Mouse (Mus musculus): Measurements from ENCODE around the gene Igfbp1. TPM values are rescaled to one million over a fixed set of nuclear protein-coding genes. Genes with fewer than 3 reads are reported as not detected.

The Igfbp1 gene
- polyA plus RNA-seq, 1 experiment, result not detected

- H3K27ac ChIP-seq (ENCODE audit: insufficient read depth, low read depth, low read length), result no peak overlapping the region
- H3K4me3 ChIP-seq (ENCODE audit: insufficient read depth, low read length), result no peak overlapping the region
- no peak for TF ChIP-seq POLR2A (IDR thresholded peaks at IDR 0.05; ENCODE audit: borderline replicate concordance, low read depth, low read length)
- no peak for TF ChIP-seq CTCF (IDR thresholded peaks at IDR 0.05; ENCODE audit: low read depth, low read length)
- no peaks in the 10 kb centered on the region for H3K4me1 ChIP-seq (ENCODE audit: control insufficient read depth, insufficient read depth, low read length)
Observed at GRCm38 (mm10) chr11:7192710-7193109, 4.9 kb upstream of the Igfbp1 start.

GRCm38 (mm10) chr11:7193134-7193533 lies 4.4 kb upstream of the Igfbp1 start:
- Histone ChIP-seq H3K4me3 (ENCODE audit: insufficient read depth, low read length) (no peak overlapping the region), H3K4me1 (ENCODE audit: control insufficient read depth, insufficient read depth, low read length) (no peaks in the 10 kb centered on the region), H3K27ac (ENCODE audit: insufficient read depth, low read depth, low read length) (no peak overlapping the region)
- TF ChIP-seq POLR2A (IDR thresholded peaks at IDR 0.05; ENCODE audit: borderline replicate concordance, low read depth, low read length) (no peak), CTCF (IDR thresholded peaks at IDR 0.05; ENCODE audit: low read depth, low read length) (no peak)

GRCm38 (mm10) chr11:7194432-7195311 lies 2.9 kb upstream of the Igfbp1 start:
- H3K4me3 ChIP-seq (ENCODE audit: insufficient read depth, low read length), result no peak overlapping the region
- H3K4me1 ChIP-seq (ENCODE audit: control insufficient read depth, insufficient read depth, low read length), result no peaks in the 10 kb centered on the region
- no peak overlapping the region for H3K27ac ChIP-seq (ENCODE audit: insufficient read depth, low read depth, low read length)
- no peak for TF ChIP-seq CTCF (IDR thresholded peaks at IDR 0.05; ENCODE audit: low read depth, low read length)
- no peak for TF ChIP-seq POLR2A (IDR thresholded peaks at IDR 0.05; ENCODE audit: borderline replicate concordance, low read depth, low read length)

GRCm38 (mm10) chr11:7195312-7195685 lies 2.3 kb upstream of the Igfbp1 start:
- H3K4me1 ChIP-seq (ENCODE audit: control insufficient read depth, insufficient read depth, low read length), result no peaks in the 10 kb centered on the region
- TF ChIP-seq POLR2A (IDR thresholded peaks at IDR 0.05; ENCODE audit: borderline replicate concordance, low read depth, low read length) (no peak), CTCF (IDR thresholded peaks at IDR 0.05; ENCODE audit: low read depth, low read length) (no peak)
- H3K4me3 ChIP-seq (ENCODE audit: insufficient read depth, low read length), result no peak overlapping the region
- H3K27ac ChIP-seq (ENCODE audit: insufficient read depth, low read depth, low read length), result no peak overlapping the region

GRCm38 (mm10) chr11:7198006-7198405 lies 424 bp downstream of the Igfbp1 start:
- Histone ChIP-seq H3K4me1 (ENCODE audit: control insufficient read depth, insufficient read depth, low read length) (no peaks in the 10 kb centered on the region), H3K27ac (ENCODE audit: insufficient read depth, low read depth, low read length) (no peak overlapping the region), H3K4me3 (ENCODE audit: insufficient read depth, low read length) (no peak overlapping the region)
- no peak for TF ChIP-seq POLR2A (IDR thresholded peaks at IDR 0.05; ENCODE audit: borderline replicate concordance, low read depth, low read length)
- no peak for TF ChIP-seq CTCF (IDR thresholded peaks at IDR 0.05; ENCODE audit: low read depth, low read length)

- no peak overlapping the region for H3K4me3 ChIP-seq (ENCODE audit: insufficient read depth, low read length)
- no peak overlapping the region for H3K27ac ChIP-seq (ENCODE audit: insufficient read depth, low read depth, low read length)
- H3K4me1 ChIP-seq (ENCODE audit: control insufficient read depth, insufficient read depth, low read length), result no peaks in the 10 kb centered on the region
- TF ChIP-seq CTCF (IDR thresholded peaks at IDR 0.05; ENCODE audit: low read depth, low read length) (no peak), POLR2A (IDR thresholded peaks at IDR 0.05; ENCODE audit: borderline replicate concordance, low read depth, low read length) (no peak)
Observed at GRCm38 (mm10) chr11:7198481-7199256, 1.1 kb downstream of the Igfbp1 start.

GRCm38 (mm10) chr11:7199736-7200392 lies 2.3 kb downstream of the Igfbp1 start:
- no peaks in the 10 kb centered on the region for H3K4me1 ChIP-seq (ENCODE audit: control insufficient read depth, insufficient read depth, low read length)
- no peak for TF ChIP-seq CTCF (IDR thresholded peaks at IDR 0.05; ENCODE audit: low read depth, low read length)
- TF ChIP-seq POLR2A (IDR thresholded peaks at IDR 0.05; ENCODE audit: borderline replicate concordance, low read depth, low read length), result no peak
- H3K4me3 ChIP-seq (ENCODE audit: insufficient read depth, low read length), result no peak overlapping the region
- H3K27ac ChIP-seq (ENCODE audit: insufficient read depth, low read depth, low read length), result no peak overlapping the region

- Histone ChIP-seq H3K27ac (ENCODE audit: insufficient read depth, low read depth, low read length) (no peak overlapping the region), H3K4me3 (ENCODE audit: insufficient read depth, low read length) (no peak overlapping the region), H3K4me1 (ENCODE audit: control insufficient read depth, insufficient read depth, low read length) (no peaks in the 10 kb centered on the region)
- TF ChIP-seq POLR2A (IDR thresholded peaks at IDR 0.05; ENCODE audit: borderline replicate concordance, low read depth, low read length) (no peak), CTCF (IDR thresholded peaks at IDR 0.05; ENCODE audit: low read depth, low read length) (no peak)
Observed at GRCm38 (mm10) chr11:7200393-7200783, 2.8 kb downstream of the Igfbp1 start.

GRCm38 (mm10) chr11:7202206-7202605 lies 4.6 kb downstream of the Igfbp1 start:
- TF ChIP-seq POLR2A (IDR thresholded peaks at IDR 0.05; ENCODE audit: borderline replicate concordance, low read depth, low read length) (no peak), CTCF (IDR thresholded peaks at IDR 0.05; ENCODE audit: low read depth, low read length) (no peak)
- no peak overlapping the region for H3K4me3 ChIP-seq (ENCODE audit: insufficient read depth, low read length)
- H3K4me1 ChIP-seq (ENCODE audit: control insufficient read depth, insufficient read depth, low read length), result no peaks in the 10 kb centered on the region
- H3K27ac ChIP-seq (ENCODE audit: insufficient read depth, low read depth, low read length), result no peak overlapping the region
